ENCODE assay signal across 24 mouse cellular contexts in the genomic region with DNA sequence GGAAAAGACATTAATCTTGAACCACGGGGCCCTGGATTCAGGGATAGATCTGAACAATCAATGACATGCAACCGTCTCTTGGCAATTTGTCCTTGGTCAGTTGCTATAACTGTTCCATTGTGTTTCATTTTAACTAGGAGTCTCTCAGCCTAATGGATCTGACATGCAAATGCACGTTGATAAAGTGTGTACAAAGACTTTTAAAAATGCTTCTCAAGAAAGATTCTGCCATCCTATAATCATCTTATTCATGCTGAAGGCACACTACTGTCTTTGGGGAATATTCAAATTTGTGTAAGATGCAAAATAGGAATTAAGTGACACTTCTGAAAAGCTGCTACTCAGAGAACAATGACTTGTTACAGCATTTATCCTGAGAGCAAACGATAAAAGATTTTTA.
DNase-seq lines count a peak whose midpoint lies in the region; ATAC-seq lines count a peak whose summit lies in the region.
"Had no signal": no experiment of that assay in that cellular context is flagged by ENCODE, and none has a peak within 500 bp of the region (broad histone marks: within the 10 kb centered on the region; RNA-seq: fewer than 3 reads in every experiment).

No protein-coding gene starts in this region.

- H3K4me1 ChIP-seq in forebrain, embryonic 12.5 days: peaks cover 7% of the 10 kb centered on the region
- H3K4me1 ChIP-seq in forebrain, embryonic 10.5 days: peaks cover 8% of the 10 kb centered on the region; the same call in 1 of the 2 replicates
- H3K4me1 ChIP-seq in midbrain, embryonic 13.5 days (replicated peaks): peaks cover 14% of the 10 kb centered on the region
- H3K4me1 ChIP-seq in midbrain, embryonic 15.5 days: peaks cover 3% of the 10 kb centered on the region; the same call in 1 of the 2 replicates
- H3K4me1 ChIP-seq in forebrain, embryonic 15.5 days: peaks cover 24% of the 10 kb centered on the region
- H3K4me1 ChIP-seq in midbrain, embryonic 16.5 days (ENCODE audit: control insufficient read depth, insufficient read depth, low read length): no peaks in the 10 kb centered on the region
- H3K4me1 ChIP-seq: heart, embryonic 15.5 days; hindbrain, embryonic 10.5 days; hindbrain, embryonic 13.5 days; intestine, embryonic 15.5 days had no signal

- WGBS in forebrain, embryonic 12.5 days: 53% methylated on average over 4 of the region's 4 CpGs
- 81% methylated on average over 4 of the region's 4 CpGs for WGBS in forebrain, embryonic 10.5 days
- 39% methylated on average over 4 of the region's 4 CpGs for whole genome bisulfite sequencing in midbrain, embryonic 13.5 days
- 37% methylated on average over 4 of the region's 4 CpGs for WGBS in midbrain, embryonic 15.5 days
- 32% methylated on average over 4 of the region's 4 CpGs for WGBS in forebrain, embryonic 15.5 days
- 37% methylated on average over 4 of the region's 4 CpGs for WGBS in midbrain, embryonic 16.5 days

- H3K9ac ChIP-seq in forebrain, embryonic 12.5 days: no peak overlapping the region
- H3K9ac ChIP-seq in midbrain, embryonic 13.5 days (replicated peaks): no peak overlapping the region
- no peak overlapping the region for H3K9ac ChIP-seq in midbrain, embryonic 15.5 days
- H3K9ac ChIP-seq in forebrain, embryonic 15.5 days (replicated peaks): no peak overlapping the region
- no peak overlapping the region for H3K9ac ChIP-seq in midbrain, embryonic 16.5 days (ENCODE audit: low read depth, low read length)
- H3K9ac ChIP-seq: heart, embryonic 12.5 days; heart, embryonic 15.5 days; hindbrain, embryonic 13.5 days; intestine, embryonic 15.5 days had no signal

- H3K36me3 ChIP-seq in forebrain, embryonic 12.5 days (replicated peaks): no peaks in the 10 kb centered on the region
- no peaks in the 10 kb centered on the region for H3K36me3 ChIP-seq in forebrain, embryonic 10.5 days (replicated peaks)
- H3K36me3 ChIP-seq in midbrain, embryonic 13.5 days: no peaks in the 10 kb centered on the region
- no peaks in the 10 kb centered on the region for H3K36me3 ChIP-seq in midbrain, embryonic 15.5 days (replicated peaks)
- H3K36me3 ChIP-seq in forebrain, embryonic 15.5 days: no peaks in the 10 kb centered on the region
- H3K36me3 ChIP-seq in midbrain, embryonic 16.5 days (ENCODE audit: control insufficient read depth, insufficient read depth, low read length): no peaks in the 10 kb centered on the region
- H3K36me3 ChIP-seq: heart, embryonic 12.5 days; heart, embryonic 15.5 days; hindbrain, embryonic 10.5 days; hindbrain, embryonic 13.5 days; intestine, embryonic 15.5 days had no signal

- H3K4me2 ChIP-seq in forebrain, embryonic 12.5 days: no peak overlapping the region
- H3K4me2 ChIP-seq in midbrain, embryonic 13.5 days (replicated peaks): no peak overlapping the region
- H3K4me2 ChIP-seq in midbrain, embryonic 15.5 days: no peak overlapping the region
- H3K4me2 ChIP-seq in forebrain, embryonic 15.5 days (replicated peaks): no peak overlapping the region
- no peak overlapping the region for H3K4me2 ChIP-seq in midbrain, embryonic 16.5 days (ENCODE audit: low read length)
- H3K4me2 ChIP-seq: heart, embryonic 12.5 days; heart, embryonic 15.5 days; hindbrain, embryonic 13.5 days; intestine, embryonic 15.5 days had no signal

- no peaks in the 10 kb centered on the region for H3K9me3 ChIP-seq in forebrain, embryonic 12.5 days
- no peaks in the 10 kb centered on the region for H3K9me3 ChIP-seq in forebrain, embryonic 10.5 days
- H3K9me3 ChIP-seq in midbrain, embryonic 13.5 days: no peaks in the 10 kb centered on the region
- no peaks in the 10 kb centered on the region for H3K9me3 ChIP-seq in midbrain, embryonic 15.5 days
- no peaks in the 10 kb centered on the region for H3K9me3 ChIP-seq in forebrain, embryonic 15.5 days
- H3K9me3 ChIP-seq in midbrain, embryonic 16.5 days (replicated peaks; ENCODE audit: control insufficient read depth, low read length, poor library complexity, severe bottlenecking): no peaks in the 10 kb centered on the region
- H3K9me3 ChIP-seq: heart, embryonic 12.5 days; heart, embryonic 15.5 days; hindbrain, embryonic 10.5 days; hindbrain, embryonic 13.5 days; intestine, embryonic 15.5 days had no signal

- no peak overlapping the region for H3K27ac ChIP-seq in forebrain, embryonic 12.5 days
- H3K27ac ChIP-seq in forebrain, embryonic 10.5 days: no peak overlapping the region
- H3K27ac ChIP-seq in midbrain, embryonic 13.5 days: peak overlapping the region; percentile 39; the same call in 1 of the 2 replicates
- no peak overlapping the region; the same call in 1 of the 2 replicates for H3K27ac ChIP-seq in midbrain, embryonic 15.5 days
- H3K27ac ChIP-seq in forebrain, embryonic 15.5 days (replicated peaks): peak overlapping the region; percentile 74
- H3K27ac ChIP-seq in midbrain, embryonic 16.5 days (ENCODE audit: low read length): no peak overlapping the region
- H3K27ac ChIP-seq: heart, embryonic 15.5 days; hindbrain, embryonic 10.5 days; hindbrain, embryonic 13.5 days; intestine, embryonic 15.5 days had no signal

- ATAC-seq in forebrain, embryonic 12.5 days (ENCODE audit: low FRiP score): 0 out of 2 replicates have a peak, but pooled peaks have one; percentile 36
- no peak for ATAC-seq in midbrain, embryonic 13.5 days
- ATAC-seq in midbrain, embryonic 15.5 days (replicated peaks): no peak
- ATAC-seq in forebrain, embryonic 15.5 days (replicated peaks): peak; percentile 49
- 0 out of 2 replicates have a peak, but pooled peaks have one; percentile 3 for ATAC-seq in midbrain, embryonic 16.5 days
- ATAC-seq: hindbrain, embryonic 16.5 days; intestine, embryonic 15.5 days; Patski had no signal

- no peak overlapping the region for H3K4me3 ChIP-seq in forebrain, embryonic 12.5 days (replicated peaks)
- H3K4me3 ChIP-seq in forebrain, embryonic 10.5 days: no peak overlapping the region
- H3K4me3 ChIP-seq in midbrain, embryonic 13.5 days (replicated peaks): no peak overlapping the region
- H3K4me3 ChIP-seq in midbrain, embryonic 15.5 days: no peak overlapping the region
- H3K4me3 ChIP-seq in forebrain, embryonic 15.5 days: no peak overlapping the region
- no peak overlapping the region for H3K4me3 ChIP-seq in midbrain, embryonic 16.5 days (ENCODE audit: low read depth, low read length)
- H3K4me3 ChIP-seq: heart, embryonic 12.5 days; heart, embryonic 15.5 days; hindbrain, embryonic 10.5 days; hindbrain, embryonic 13.5 days; intestine, embryonic 15.5 days had no signal

- DNase-seq in forebrain, embryonic 10.5 days (ENCODE audit: extremely low spot score, low spot score): no peak
- DNase-seq in cerebellum, adult 9-10 months: no peak
- no peak for DNase-seq in MN1 (ENCODE audit: low spot score)
- DNase-seq: adrenal gland, postnatal 10 days; adrenal gland, postnatal 36 days; cerebellum, adult 11-12 months; cerebellum, adult 8-10 months; cerebellum, postnatal 14 days; gastrocnemius, postnatal 25 days; heart, adult 18-20 months; heart, postnatal 10 days; heart, postnatal 36 days had no signal

- H3K27me3 ChIP-seq in forebrain, embryonic 12.5 days: no peaks in the 10 kb centered on the region
- no peaks in the 10 kb centered on the region for H3K27me3 ChIP-seq in forebrain, embryonic 10.5 days (ENCODE audit: poor library complexity, severe bottlenecking)
- no peaks in the 10 kb centered on the region for H3K27me3 ChIP-seq in midbrain, embryonic 13.5 days
- H3K27me3 ChIP-seq in midbrain, embryonic 15.5 days (replicated peaks): no peaks in the 10 kb centered on the region
- H3K27me3 ChIP-seq in forebrain, embryonic 15.5 days: no peaks in the 10 kb centered on the region
- H3K27me3 ChIP-seq in midbrain, embryonic 16.5 days (ENCODE audit: control insufficient read depth, insufficient read depth, low read depth, low read length): no peaks in the 10 kb centered on the region
- H3K27me3 ChIP-seq: heart, embryonic 12.5 days; heart, embryonic 15.5 days; hindbrain, embryonic 13.5 days; intestine, embryonic 15.5 days; Patski had no signal

Comparison
In these comparisons a context has a peak if more than half of its experiments do, and no peak if none do; other contexts are left out.
1. ATAC-seq: peak in forebrain, embryonic 12.5 days (single experiment), forebrain, embryonic 15.5 days (single experiment) and midbrain, embryonic 16.5 days (single experiment); none in midbrain, embryonic 13.5 days (single experiment) and midbrain, embryonic 15.5 days (single experiment).
2. H3K27ac ChIP-seq: peak in midbrain, embryonic 13.5 days (single experiment) and forebrain, embryonic 15.5 days (single experiment); none in forebrain, embryonic 12.5 days (single experiment), forebrain, embryonic 10.5 days (single experiment), midbrain, embryonic 15.5 days (single experiment) and midbrain, embryonic 16.5 days (single experiment).